Mouse (Mus musculus): Measurements from ENCODE around the gene Tsc22d3. TPM values are rescaled to one million over a fixed set of nuclear protein-coding genes. Genes with fewer than 3 reads are reported as not detected.
"Not testable (repeated sequence)": the region's sequence is repeated elsewhere in the genome, so short reads cannot be mapped to it uniquely, and the experiment has no call there.

The Tsc22d3 gene
- polyA plus RNA-seq, 1 experiment from 2014 or later: 184 TPM

DNA sequence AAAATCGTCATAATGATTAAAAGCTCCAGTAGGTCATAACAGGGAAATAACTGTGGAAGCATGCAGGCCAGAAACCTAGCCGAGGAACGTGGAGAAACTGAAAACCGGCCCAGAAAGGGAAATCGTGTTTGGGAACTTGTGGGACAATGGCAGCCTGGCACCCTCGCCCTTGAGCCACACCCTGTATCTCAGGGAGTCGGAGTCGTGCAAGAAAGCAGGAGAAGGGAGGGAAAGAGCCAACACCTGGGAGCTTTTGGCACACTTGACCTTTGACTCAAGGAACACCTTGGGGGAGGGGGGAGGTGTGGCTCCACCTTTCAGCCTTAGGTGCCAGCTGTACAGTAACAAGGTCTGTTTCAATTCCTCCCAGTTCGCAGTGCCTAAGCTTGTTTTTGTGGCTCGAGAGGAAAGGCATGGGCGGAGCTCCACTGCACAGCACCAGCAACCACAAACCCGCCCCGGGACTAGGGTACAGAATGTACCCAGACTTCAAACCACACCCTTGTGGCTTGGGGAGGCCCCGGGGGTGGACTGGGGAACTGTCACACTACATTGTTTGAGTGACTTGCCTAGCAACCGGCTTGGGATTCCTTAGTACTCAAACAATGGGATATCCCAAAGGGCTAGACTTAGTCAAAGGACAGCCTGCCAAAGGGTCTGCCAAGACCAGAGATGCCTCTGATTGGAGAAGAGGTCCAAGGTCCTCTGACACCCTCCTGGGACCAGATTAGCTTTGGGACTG, 94.8 kb downstream of the Tsc22d3 start:
- no peak overlapping the region for H3K4me3 ChIP-seq (ENCODE audit: low read depth, low read length)
- H3K4me2 ChIP-seq: no peak overlapping the region
- no peaks in the 10 kb centered on the region for H3K9me3 ChIP-seq (replicated peaks; ENCODE audit: control insufficient read depth, low read length)
- H3K4me1 ChIP-seq (ENCODE audit: control insufficient read depth, insufficient read depth, low read length): peaks cover 10% of the 10 kb centered on the region; the same call in 1 of the 2 replicates
- H3K9ac ChIP-seq (ENCODE audit: low read depth, low read length): no peak overlapping the region
- H3K27ac ChIP-seq (ENCODE audit: low read depth, low read length): no peak overlapping the region
- no peaks in the 10 kb centered on the region for H3K36me3 ChIP-seq (ENCODE audit: control insufficient read depth, insufficient read depth, low read length)
- H3K27me3 ChIP-seq (ENCODE audit: control insufficient read depth, insufficient read depth, low read length): 0 out of 2 replicates have a peak, but pooled peaks cover 3% of the 10 kb centered on the region
- ATAC-seq (replicated peaks; ENCODE audit: insufficient number of reproducible peaks, low FRiP score, low TSS enrichment): no peak
- WGBS (ENCODE audit: insufficient replicate concordance): 62% methylated on average over 15 of the region's 15 CpGs

DNA sequence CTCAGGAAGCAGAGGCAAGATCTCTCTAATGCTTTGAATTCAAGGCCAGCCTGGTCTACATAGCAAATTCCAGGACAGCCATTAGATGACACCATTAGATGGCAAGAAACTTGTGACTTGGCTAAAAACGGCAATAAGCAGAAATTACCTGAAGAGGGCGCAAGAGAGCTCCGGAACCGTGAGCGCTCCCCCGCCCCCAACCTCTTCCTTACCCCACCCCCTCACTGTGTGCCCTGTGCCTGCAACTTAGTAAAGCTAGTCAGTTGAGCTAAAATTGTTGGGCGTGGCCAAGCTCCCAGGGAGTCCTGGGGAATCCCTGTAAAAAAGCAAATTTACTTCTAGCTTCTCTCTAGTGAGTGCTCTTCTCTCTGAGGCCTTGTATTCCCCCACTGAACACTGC, 96.6 kb downstream of the Tsc22d3 start:
- ATAC-seq (replicated peaks; ENCODE audit: insufficient number of reproducible peaks, low FRiP score, low TSS enrichment): no peak
- H3K4me2 ChIP-seq: no peak overlapping the region
- H3K27me3 ChIP-seq (ENCODE audit: control insufficient read depth, insufficient read depth, low read length): 0 out of 2 replicates have a peak, but pooled peaks cover 3% of the 10 kb centered on the region
- H3K4me3 ChIP-seq (ENCODE audit: low read depth, low read length): no peak overlapping the region
- no peaks in the 10 kb centered on the region for H3K9me3 ChIP-seq (replicated peaks; ENCODE audit: control insufficient read depth, low read length)
- WGBS (ENCODE audit: insufficient replicate concordance): 14% methylated on average over 7 of the region's 7 CpGs
- no peak overlapping the region for H3K9ac ChIP-seq (ENCODE audit: low read depth, low read length)
- peaks cover 5% of the 10 kb centered on the region; the same call in 1 of the 2 replicates for H3K4me1 ChIP-seq (ENCODE audit: control insufficient read depth, insufficient read depth, low read length)
- H3K27ac ChIP-seq (ENCODE audit: low read depth, low read length): no peak overlapping the region
- no peaks in the 10 kb centered on the region for H3K36me3 ChIP-seq (ENCODE audit: control insufficient read depth, insufficient read depth, low read length)

DNA sequence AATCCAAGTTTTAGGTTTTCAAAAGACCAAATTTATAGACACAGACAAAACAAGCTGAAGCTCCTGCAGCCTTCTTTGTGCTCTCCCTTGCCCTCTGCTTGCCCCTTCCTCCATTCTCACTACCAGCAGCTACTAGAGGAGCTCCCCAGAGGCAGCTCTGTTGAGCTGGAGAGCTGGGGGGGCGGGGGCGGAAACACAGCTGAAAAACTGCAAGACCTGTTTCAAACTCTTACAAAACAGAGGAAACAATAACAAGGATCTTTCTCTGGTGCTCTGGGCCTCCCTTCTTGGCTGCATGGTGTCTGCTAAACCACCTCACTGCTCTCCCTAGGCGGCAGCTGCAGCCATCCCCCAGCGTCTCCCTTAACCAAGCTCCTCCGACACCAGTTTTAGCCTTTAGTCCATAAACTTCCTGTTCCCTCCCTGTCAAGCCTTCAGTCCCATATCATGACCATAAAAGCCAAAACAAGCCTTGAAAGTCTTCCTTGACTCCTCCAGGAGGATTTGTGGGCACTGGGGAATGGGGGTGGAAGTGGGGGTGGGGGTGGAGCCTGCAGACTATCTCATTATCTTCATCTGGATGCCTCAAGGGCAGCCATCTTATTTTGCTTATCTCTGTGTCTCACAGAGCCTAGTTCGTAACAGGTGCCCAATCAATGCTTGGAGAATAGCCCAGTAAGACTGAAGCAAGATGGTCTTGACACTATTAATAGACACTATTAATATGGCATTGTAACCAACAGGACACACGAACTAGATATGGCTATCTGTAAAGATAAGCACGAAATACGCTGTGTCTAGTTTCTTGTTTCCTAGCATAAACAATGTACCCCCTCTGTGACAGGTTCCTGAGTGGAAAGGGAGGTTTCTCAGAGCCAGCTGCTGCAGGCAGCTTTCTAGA, 98.8 kb downstream of the Tsc22d3 start:
- Histone ChIP-seq H3K27ac (ENCODE audit: low read depth, low read length) (no peak overlapping the region), H3K9ac (ENCODE audit: low read depth, low read length) (no peak overlapping the region), H3K4me1 (ENCODE audit: control insufficient read depth, insufficient read depth, low read length) (peaks cover 5% of the 10 kb centered on the region; the same call in 1 of the 2 replicates), H3K36me3 (ENCODE audit: control insufficient read depth, insufficient read depth, low read length) (no peaks in the 10 kb centered on the region), H3K27me3 (ENCODE audit: control insufficient read depth, insufficient read depth, low read length) (no peaks in the 10 kb centered on the region), H3K4me2 (no peak overlapping the region), H3K9me3 (replicated peaks; ENCODE audit: control insufficient read depth, low read length) (no peaks in the 10 kb centered on the region), H3K4me3 (ENCODE audit: low read depth, low read length) (no peak overlapping the region)
- WGBS (ENCODE audit: insufficient replicate concordance): 36% methylated on average over 9 of the region's 9 CpGs
- ATAC-seq (replicated peaks; ENCODE audit: insufficient number of reproducible peaks, low FRiP score, low TSS enrichment): no peak

DNA sequence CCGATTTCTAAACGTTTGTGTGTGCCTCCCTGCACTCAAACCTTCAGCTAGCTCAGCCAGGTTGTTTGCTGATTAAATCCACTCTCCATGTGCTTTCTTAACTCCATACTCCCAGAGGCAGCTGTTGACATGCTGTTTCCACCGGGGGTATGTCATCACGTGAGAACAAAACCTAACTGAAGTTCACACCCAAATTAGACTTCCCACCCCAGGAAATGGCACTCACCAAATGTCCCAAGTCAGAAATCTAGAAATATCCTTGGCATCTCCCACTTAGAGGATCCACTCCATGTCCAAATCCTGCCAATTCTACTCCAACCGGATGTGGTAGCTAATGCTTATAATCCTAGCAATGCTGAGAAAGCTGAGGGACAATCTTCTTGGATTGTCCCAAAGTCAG, 100.2 kb downstream of the Tsc22d3 start:
- H3K36me3 ChIP-seq (ENCODE audit: control insufficient read depth, insufficient read depth, low read length): no peaks in the 10 kb centered on the region
- ATAC-seq (replicated peaks; ENCODE audit: insufficient number of reproducible peaks, low FRiP score, low TSS enrichment): no peak
- peaks cover 5% of the 10 kb centered on the region; the same call in 1 of the 2 replicates for H3K4me1 ChIP-seq (ENCODE audit: control insufficient read depth, insufficient read depth, low read length)
- H3K4me3 ChIP-seq (ENCODE audit: low read depth, low read length): no peak overlapping the region
- WGBS (ENCODE audit: insufficient replicate concordance): 60% methylated on average over 5 of the region's 5 CpGs
- no peaks in the 10 kb centered on the region for H3K27me3 ChIP-seq (ENCODE audit: control insufficient read depth, insufficient read depth, low read length)
- no peak overlapping the region for H3K4me2 ChIP-seq
- H3K27ac ChIP-seq (ENCODE audit: low read depth, low read length): no peak overlapping the region
- no peaks in the 10 kb centered on the region for H3K9me3 ChIP-seq (replicated peaks; ENCODE audit: control insufficient read depth, low read length)
- no peak overlapping the region for H3K9ac ChIP-seq (ENCODE audit: low read depth, low read length)

DNA sequence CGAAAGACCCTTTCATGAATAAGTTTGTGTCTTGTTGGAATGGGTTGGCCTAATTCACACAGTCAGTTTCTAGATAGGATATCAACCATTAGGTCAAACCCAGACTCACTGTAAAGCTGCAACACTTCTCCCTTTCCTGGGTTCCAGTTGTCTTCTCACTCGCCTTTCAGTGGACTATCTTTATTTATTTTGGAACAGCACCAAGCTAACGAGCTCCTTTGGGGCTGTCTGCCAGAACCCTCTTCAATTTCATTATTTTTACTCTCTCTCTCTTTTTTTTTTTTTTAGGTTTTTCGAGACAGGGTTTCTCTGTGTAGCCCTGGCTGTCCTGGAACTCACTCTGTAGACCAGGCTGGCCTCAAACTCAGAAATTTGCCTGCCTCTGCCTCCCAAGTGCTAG, 102.0 kb downstream of the Tsc22d3 start:
- not testable (repeated sequence) for H3K9ac ChIP-seq (ENCODE audit: low read depth, low read length); H3K27me3 ChIP-seq (ENCODE audit: control insufficient read depth, insufficient read depth, low read length); H3K4me2 ChIP-seq; ATAC-seq (replicated peaks; ENCODE audit: insufficient number of reproducible peaks, low FRiP score, low TSS enrichment); H3K36me3 ChIP-seq (ENCODE audit: control insufficient read depth, insufficient read depth, low read length); H3K4me3 ChIP-seq (ENCODE audit: low read depth, low read length); H3K4me1 ChIP-seq (ENCODE audit: control insufficient read depth, insufficient read depth, low read length); H3K27ac ChIP-seq (ENCODE audit: low read depth, low read length); H3K9me3 ChIP-seq (replicated peaks; ENCODE audit: control insufficient read depth, low read length)
- WGBS (ENCODE audit: insufficient replicate concordance): 46% methylated on average over 4 of the region's 4 CpGs

DNA sequence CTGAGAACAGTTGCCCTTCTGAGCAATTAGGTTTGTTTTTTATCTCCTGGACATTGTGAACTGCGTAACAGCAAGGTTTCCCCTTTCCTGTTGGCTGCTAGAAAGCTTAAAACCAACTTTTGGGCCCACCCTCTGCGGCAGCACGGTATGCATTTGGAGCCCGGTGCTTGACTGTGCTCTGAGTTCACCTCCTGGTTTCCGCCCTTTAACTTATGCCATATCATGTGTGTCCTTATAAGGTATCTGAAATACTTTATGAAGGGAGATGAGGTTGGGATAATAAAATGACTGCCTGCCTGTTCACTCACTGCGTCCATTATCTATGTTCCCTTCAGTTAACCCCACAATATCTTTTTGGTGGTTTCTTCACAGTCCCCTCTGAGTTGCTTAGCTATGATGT, 106.3 kb downstream of the Tsc22d3 start:
- no peak overlapping the region for H3K4me3 ChIP-seq (ENCODE audit: low read depth, low read length)
- H3K4me1 ChIP-seq (ENCODE audit: control insufficient read depth, insufficient read depth, low read length): no peaks in the 10 kb centered on the region
- no peaks in the 10 kb centered on the region for H3K36me3 ChIP-seq (ENCODE audit: control insufficient read depth, insufficient read depth, low read length)
- 74% methylated on average over 6 of the region's 6 CpGs for WGBS (ENCODE audit: insufficient replicate concordance)
- no peaks in the 10 kb centered on the region for H3K27me3 ChIP-seq (ENCODE audit: control insufficient read depth, insufficient read depth, low read length)
- H3K27ac ChIP-seq (ENCODE audit: low read depth, low read length): no peak overlapping the region
- no peak overlapping the region for H3K9ac ChIP-seq (ENCODE audit: low read depth, low read length)
- ATAC-seq (replicated peaks; ENCODE audit: insufficient number of reproducible peaks, low FRiP score, low TSS enrichment): no peak
- no peaks in the 10 kb centered on the region for H3K9me3 ChIP-seq (replicated peaks; ENCODE audit: control insufficient read depth, low read length)
- no peak overlapping the region for H3K4me2 ChIP-seq

DNA sequence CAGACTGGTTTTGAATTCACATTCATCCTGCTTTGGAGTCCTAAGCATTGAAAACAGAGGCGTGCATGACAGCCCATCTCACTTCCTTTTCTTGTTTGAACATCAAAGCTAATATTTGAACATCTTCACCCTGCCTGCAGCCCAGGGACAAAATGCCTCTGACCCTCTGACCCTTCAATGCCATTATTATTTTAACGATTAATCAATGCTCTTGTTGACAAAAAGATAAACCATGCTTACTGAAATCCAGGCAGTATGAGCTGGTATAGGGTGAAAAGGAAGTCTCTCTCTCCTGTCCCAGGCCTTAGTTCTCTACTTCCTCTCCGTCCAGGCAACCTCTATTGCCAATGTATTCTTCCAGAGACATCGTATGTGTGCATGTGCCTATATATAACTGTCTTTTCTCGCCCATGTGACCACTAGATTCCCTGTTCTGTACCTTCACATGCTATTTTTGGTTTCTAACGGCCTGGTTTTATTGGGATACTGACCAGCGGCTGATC, 106.9 kb downstream of the Tsc22d3 start:
- no peak overlapping the region for H3K4me2 ChIP-seq
- 49% methylated on average over 7 of the region's 7 CpGs for WGBS (ENCODE audit: insufficient replicate concordance)
- H3K9me3 ChIP-seq (replicated peaks; ENCODE audit: control insufficient read depth, low read length): no peaks in the 10 kb centered on the region
- no peak for ATAC-seq (replicated peaks; ENCODE audit: insufficient number of reproducible peaks, low FRiP score, low TSS enrichment)
- H3K27ac ChIP-seq (ENCODE audit: low read depth, low read length): no peak overlapping the region
- H3K36me3 ChIP-seq (ENCODE audit: control insufficient read depth, insufficient read depth, low read length): no peaks in the 10 kb centered on the region
- H3K4me1 ChIP-seq (ENCODE audit: control insufficient read depth, insufficient read depth, low read length): no peaks in the 10 kb centered on the region
- no peak overlapping the region for H3K4me3 ChIP-seq (ENCODE audit: low read depth, low read length)
- H3K27me3 ChIP-seq (ENCODE audit: control insufficient read depth, insufficient read depth, low read length): no peaks in the 10 kb centered on the region
- H3K9ac ChIP-seq (ENCODE audit: low read depth, low read length): no peak overlapping the region

DNA sequence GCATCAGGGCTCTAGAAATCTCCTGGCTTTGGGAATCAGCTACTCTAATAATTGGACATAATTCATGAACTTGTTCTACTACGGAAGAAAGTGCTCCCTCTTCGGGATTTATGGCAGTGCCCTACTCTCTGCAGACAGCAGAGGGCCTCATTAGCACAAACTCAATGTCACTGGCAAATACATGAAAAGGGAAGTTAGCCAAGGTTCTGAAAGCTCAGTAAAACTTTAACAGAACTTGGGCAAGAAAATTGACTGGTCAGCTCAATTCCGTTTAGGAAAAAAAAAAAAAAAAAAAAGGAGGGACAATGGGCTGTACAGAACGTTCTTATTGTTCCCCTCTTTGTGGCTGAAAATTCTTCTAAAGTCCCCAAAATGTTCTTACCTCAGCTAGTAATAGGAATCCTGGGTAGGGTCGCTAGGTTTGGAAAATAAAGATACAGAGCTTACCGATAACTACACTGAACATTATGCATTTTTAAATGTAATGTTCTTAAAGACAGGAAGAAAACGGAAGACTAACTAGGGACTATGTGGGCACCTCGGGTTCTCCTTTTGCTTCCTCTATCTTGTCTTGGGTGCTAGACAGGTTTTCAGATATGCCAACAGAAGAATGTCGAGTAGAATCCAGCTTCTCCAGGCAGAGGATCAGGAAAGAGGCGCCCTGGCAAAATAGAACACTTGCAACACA, 108.4 kb downstream of the Tsc22d3 start:
- H3K27ac ChIP-seq (ENCODE audit: low read depth, low read length): no peak overlapping the region
- WGBS (ENCODE audit: insufficient replicate concordance): 46% methylated on average over 10 of the region's 10 CpGs

More for the DNA sequence above, 108.4 kb downstream of the Tsc22d3 start:
- ATAC-seq (replicated peaks; ENCODE audit: insufficient number of reproducible peaks, low FRiP score, low TSS enrichment): no peak
- Histone ChIP-seq H3K36me3 (ENCODE audit: control insufficient read depth, insufficient read depth, low read length) (no peaks in the 10 kb centered on the region), H3K4me1 (ENCODE audit: control insufficient read depth, insufficient read depth, low read length) (no peaks in the 10 kb centered on the region), H3K9me3 (replicated peaks; ENCODE audit: control insufficient read depth, low read length) (no peaks in the 10 kb centered on the region), H3K4me2 (no peak overlapping the region), H3K27me3 (ENCODE audit: control insufficient read depth, insufficient read depth, low read length) (no peaks in the 10 kb centered on the region), H3K9ac (ENCODE audit: low read depth, low read length) (no peak overlapping the region), H3K4me3 (ENCODE audit: low read depth, low read length) (no peak overlapping the region)

Data from heart, embryonic 11.5 days (tissue).